Mouse (Mus musculus): ENCODE data around the gene 1110002E22Rik. TPM values are rescaled to one million over a fixed set of nuclear protein-coding genes. Genes with fewer than 3 reads are reported as not detected.

The 1110002E22Rik gene
- polyA plus RNA-seq, 1 experiment from 2014 or later: 2.3 TPM

DNA sequence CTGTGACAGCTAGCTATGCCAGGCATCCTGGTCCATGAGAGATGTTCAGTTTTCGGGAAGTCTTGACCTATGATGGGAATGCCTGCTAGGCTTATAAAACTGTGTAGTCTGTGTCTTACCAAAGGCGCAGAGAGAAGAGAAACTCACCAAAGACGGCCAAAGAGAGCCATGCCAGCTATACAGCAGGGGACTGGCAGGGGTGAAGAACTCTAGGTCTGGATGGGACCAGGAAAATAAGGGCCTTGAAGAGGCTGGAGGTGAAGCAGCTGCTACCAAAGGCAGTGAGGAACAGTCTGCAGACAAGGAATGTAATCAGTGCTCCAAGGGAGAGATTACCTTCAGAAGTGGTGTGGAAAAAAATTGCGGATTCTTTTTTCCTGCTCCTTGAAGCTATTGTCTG, 19.0 kb downstream of the 1110002E22Rik start:
- no peaks in the 10 kb centered on the region for H3K27me3 ChIP-seq
- H3K36me3 ChIP-seq: no peaks in the 10 kb centered on the region
- no peaks in the 10 kb centered on the region for H3K9me3 ChIP-seq
- ATAC-seq (ENCODE audit: low FRiP score, low read depth): no peak
- H3K27ac ChIP-seq: no peak overlapping the region
- no peak overlapping the region for H3K4me3 ChIP-seq
- no peak overlapping the region for H3K9ac ChIP-seq
- 86% methylated on average over 4 of the region's 4 CpGs for WGBS
- H3K4me1 ChIP-seq: no peaks in the 10 kb centered on the region
- H3K4me2 ChIP-seq (replicated peaks): no peak overlapping the region

DNA sequence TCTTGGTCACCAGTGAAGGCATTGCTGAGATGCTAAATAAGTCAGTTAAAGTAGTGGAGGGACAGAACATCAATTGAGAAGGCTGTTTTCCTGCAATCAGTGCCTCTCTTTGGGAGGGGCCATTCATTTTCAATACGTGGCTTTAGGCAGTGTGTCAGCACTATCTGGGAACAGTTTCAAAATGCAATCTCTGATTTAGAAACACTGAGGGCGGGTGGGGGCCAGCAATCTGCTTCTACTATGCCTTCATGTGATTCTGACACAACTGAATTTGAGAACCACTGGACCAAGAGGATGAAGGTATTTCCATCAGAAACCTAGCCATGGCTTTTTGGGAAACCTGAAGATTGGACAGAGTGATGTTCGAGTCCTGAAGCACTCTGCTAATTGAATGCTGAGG, 30.4 kb downstream of the 1110002E22Rik start:
- no peak overlapping the region for H3K27ac ChIP-seq
- H3K27me3 ChIP-seq: no peaks in the 10 kb centered on the region
- no peaks in the 10 kb centered on the region for H3K9me3 ChIP-seq
- H3K4me2 ChIP-seq (replicated peaks): no peak overlapping the region
- H3K36me3 ChIP-seq: no peaks in the 10 kb centered on the region
- no peak for ATAC-seq (ENCODE audit: low FRiP score, low read depth)
- no peak overlapping the region for H3K9ac ChIP-seq
- no peak overlapping the region for H3K4me3 ChIP-seq
- 81% methylated on average over 3 of the region's 3 CpGs for WGBS
- H3K4me1 ChIP-seq: no peaks in the 10 kb centered on the region

DNA sequence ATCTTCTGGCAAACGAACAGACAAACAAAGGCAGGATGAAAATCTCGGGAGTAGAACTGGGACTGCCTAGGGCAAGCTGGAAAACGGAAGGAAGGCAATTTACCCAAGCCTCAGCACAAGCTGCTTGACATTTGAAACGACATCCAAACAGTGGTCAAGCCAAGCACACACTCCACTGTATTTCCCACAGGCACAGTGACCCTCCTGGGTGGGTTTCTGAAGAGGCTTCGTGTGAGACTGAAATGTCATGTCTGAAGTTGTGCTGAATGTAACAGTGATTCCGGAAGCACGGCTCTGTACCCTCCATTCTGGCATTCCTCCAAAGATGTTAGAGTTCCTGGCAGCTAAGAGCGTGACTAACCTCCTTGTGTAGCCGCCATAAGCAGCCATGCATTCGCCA, 30.9 kb downstream of the 1110002E22Rik start:
- Histone ChIP-seq H3K27me3 (no peaks in the 10 kb centered on the region), H3K4me3 (no peak overlapping the region), H3K27ac (no peak overlapping the region), H3K36me3 (no peaks in the 10 kb centered on the region), H3K9ac (no peak overlapping the region), H3K9me3 (no peaks in the 10 kb centered on the region), H3K4me2 (replicated peaks) (no peak overlapping the region), H3K4me1 (no peaks in the 10 kb centered on the region)
- WGBS: 64% methylated on average over 10 of the region's 10 CpGs
- no peak for ATAC-seq (ENCODE audit: low FRiP score, low read depth)

DNA sequence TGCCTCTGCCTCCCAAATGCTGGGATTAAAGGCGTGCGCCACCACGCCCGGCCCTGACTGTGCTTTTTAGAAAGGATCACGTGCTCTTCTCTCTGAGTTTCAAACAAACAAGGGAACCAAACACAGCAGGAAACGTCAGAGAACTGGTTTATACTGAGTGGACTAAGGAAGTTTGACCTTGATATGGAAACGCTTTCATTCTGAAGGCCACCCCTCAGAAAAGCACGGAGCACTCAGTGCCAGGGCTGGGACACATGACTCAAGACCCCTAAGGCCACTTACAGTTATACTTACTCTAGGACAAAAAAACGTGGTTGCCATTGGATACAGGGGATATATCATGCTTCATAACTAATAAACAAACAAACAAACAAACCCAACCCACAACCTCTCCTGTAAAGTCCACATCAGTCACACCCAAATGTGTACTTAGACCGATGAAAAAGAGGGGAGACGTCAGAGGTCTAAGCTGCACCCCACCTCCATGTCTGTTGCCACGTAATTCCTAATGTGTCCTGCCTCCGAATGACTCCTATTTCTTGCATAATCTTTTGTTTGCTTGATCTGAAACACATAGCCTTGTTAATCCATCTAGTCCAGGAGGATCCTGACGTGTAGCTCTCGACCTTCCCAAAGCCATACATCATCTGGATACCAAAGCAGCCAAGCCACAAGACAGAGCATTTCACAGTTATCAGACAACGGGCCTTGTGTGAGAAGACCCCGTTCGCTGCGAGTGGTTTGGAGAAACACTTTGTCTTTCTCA, 31.6 kb downstream of the 1110002E22Rik start:
- H3K27ac ChIP-seq: no peak overlapping the region
- WGBS: 86% methylated on average over 19 of the region's 19 CpGs
- H3K4me2 ChIP-seq (replicated peaks): no peak overlapping the region
- ATAC-seq (ENCODE audit: low FRiP score, low read depth): no peak
- H3K4me1 ChIP-seq: no peaks in the 10 kb centered on the region
- H3K27me3 ChIP-seq: no peaks in the 10 kb centered on the region
- H3K4me3 ChIP-seq: no peak overlapping the region
- H3K36me3 ChIP-seq: no peaks in the 10 kb centered on the region
- H3K9ac ChIP-seq: no peak overlapping the region
- no peaks in the 10 kb centered on the region for H3K9me3 ChIP-seq

DNA sequence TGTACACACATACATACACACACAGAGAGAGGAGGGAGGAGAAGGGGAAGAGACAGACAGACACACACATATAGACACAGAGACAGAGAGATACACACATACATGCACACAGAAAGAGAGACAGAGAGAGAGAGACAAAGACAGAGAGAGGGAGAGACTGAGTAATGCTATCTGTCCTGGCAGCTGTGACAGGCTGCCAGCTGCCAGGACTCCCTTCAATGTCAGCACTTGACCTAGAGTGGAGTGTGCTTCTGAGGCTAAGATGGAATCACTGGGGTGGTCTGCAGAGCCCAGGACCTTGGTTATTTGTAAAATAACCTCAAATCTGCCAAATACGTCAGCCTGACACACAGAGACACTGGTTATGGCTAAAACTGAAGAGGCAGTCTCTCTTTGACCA, 32.9 kb downstream of the 1110002E22Rik start:
- ATAC-seq (ENCODE audit: low FRiP score, low read depth): peak; percentile 48
- no peaks in the 10 kb centered on the region for H3K36me3 ChIP-seq
- no peaks in the 10 kb centered on the region for H3K9me3 ChIP-seq
- H3K9ac ChIP-seq: no peak overlapping the region
- 0 out of 2 replicates have a peak overlapping the region, but pooled peaks have one; percentile 4 for H3K27ac ChIP-seq
- 86% methylated on average over 1 of the region's 1 CpGs for WGBS
- H3K27me3 ChIP-seq: no peaks in the 10 kb centered on the region
- H3K4me2 ChIP-seq (replicated peaks): no peak overlapping the region
- H3K4me1 ChIP-seq: no peaks in the 10 kb centered on the region
- no peak overlapping the region for H3K4me3 ChIP-seq

DNA sequence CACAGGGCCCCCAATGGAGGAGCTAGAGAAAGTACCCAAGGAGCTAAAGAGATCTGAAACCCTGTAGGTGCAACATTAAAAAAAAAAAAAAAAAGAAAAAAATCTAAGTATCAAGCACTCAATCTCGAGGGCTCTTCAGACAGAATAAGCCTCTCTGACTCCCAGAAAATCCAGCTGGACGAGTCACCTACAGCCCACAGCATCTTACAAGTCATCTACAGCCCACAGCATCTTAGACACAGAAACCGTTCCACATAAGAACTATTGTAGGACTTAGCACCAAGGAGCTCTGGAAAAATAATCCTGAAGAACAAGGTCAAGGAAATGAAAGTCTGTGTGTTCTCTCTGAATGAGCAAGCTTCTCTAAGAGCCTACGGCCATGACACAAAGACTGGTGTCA, 37.1 kb downstream of the 1110002E22Rik start:
- no peak for ATAC-seq (ENCODE audit: low FRiP score, low read depth)
- H3K9ac ChIP-seq: no peak overlapping the region
- no peak overlapping the region for H3K4me2 ChIP-seq (replicated peaks)
- 85% methylated on average over 4 of the region's 4 CpGs for WGBS
- no peaks in the 10 kb centered on the region for H3K4me1 ChIP-seq
- H3K4me3 ChIP-seq: no peak overlapping the region
- no peaks in the 10 kb centered on the region for H3K27me3 ChIP-seq
- H3K9me3 ChIP-seq: no peaks in the 10 kb centered on the region
- H3K27ac ChIP-seq: no peak overlapping the region
- H3K36me3 ChIP-seq: no peaks in the 10 kb centered on the region

DNA sequence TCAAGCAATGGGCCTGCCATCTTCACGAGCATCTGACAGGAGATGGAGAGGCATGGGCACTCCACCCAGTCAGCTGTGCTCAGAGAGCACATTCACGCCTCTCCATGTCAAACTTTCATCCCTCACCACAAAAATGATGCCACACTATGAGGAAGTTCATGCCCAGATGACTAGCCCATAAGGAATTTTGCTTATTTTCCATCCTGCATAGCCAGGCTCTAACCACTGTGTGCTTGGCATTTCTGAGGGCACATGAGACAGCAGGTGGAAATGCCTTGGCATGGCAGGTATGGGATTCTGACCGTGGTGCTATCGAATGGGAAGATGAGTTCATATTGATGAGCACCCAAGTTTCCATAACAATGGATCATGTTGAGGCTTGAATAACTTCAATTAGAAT, 38.8 kb downstream of the 1110002E22Rik start:
- H3K27ac ChIP-seq: no peak overlapping the region
- no peaks in the 10 kb centered on the region for H3K9me3 ChIP-seq
- no peaks in the 10 kb centered on the region for H3K36me3 ChIP-seq
- H3K9ac ChIP-seq: no peak overlapping the region
- no peak overlapping the region for H3K4me2 ChIP-seq (replicated peaks)
- WGBS: 92% methylated on average over 4 of the region's 4 CpGs
- no peaks in the 10 kb centered on the region for H3K27me3 ChIP-seq
- no peak for ATAC-seq (ENCODE audit: low FRiP score, low read depth)
- no peak overlapping the region for H3K4me3 ChIP-seq
- no peaks in the 10 kb centered on the region for H3K4me1 ChIP-seq

DNA sequence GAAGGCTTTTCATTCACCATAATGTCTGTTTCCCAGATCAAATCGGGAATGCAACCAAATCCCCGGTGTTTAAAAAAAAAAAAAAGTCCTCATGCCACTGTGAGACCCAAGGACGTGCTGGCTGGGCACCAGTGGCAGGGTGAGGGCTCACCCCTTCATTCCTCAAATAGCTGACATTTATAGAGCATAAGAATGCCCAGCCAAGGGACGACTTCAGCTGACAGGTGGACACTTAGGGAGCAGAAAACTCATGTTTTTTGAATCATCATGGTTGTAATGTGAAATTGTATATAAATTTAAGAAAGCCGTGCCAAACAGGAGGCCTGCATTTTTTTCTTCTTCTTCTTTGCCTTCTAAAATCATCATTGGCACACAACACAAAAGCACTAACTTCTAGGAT, 40.2 kb downstream of the 1110002E22Rik start:
- Histone ChIP-seq H3K36me3 (no peaks in the 10 kb centered on the region), H3K27me3 (no peaks in the 10 kb centered on the region), H3K9ac (no peak overlapping the region), H3K4me1 (no peaks in the 10 kb centered on the region), H3K9me3 (no peaks in the 10 kb centered on the region), H3K27ac (no peak overlapping the region), H3K4me3 (no peak overlapping the region), H3K4me2 (replicated peaks) (no peak overlapping the region)
- WGBS: 68% methylated on average over 5 of the region's 5 CpGs
- ATAC-seq (ENCODE audit: low FRiP score, low read depth): no peak

DNA sequence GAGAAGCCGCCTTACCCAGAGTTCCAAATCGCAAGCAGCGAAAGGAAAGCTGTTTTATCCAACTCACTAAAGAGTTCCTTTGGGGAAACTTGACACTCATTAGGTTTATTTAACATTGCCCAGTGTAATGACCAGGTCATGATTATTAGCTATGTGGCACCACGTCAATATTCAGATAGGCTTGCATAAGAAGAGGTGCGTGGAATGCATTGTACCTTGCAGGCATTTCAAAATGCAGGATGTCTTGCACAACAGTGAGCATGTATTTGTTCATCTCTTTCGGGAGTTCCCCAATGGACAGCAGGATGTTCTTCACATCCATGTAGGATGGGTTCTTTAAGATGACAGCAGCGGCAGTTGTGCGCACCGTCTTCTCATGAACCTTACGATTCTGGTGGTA, 42.0 kb downstream of the 1110002E22Rik start:
- Histone ChIP-seq H3K4me2 (replicated peaks) (no peak overlapping the region), H3K27ac (no peak overlapping the region), H3K9me3 (no peaks in the 10 kb centered on the region), H3K9ac (no peak overlapping the region), H3K4me1 (no peaks in the 10 kb centered on the region), H3K27me3 (no peaks in the 10 kb centered on the region), H3K4me3 (no peak overlapping the region), H3K36me3 (no peaks in the 10 kb centered on the region)
- ATAC-seq (ENCODE audit: low FRiP score, low read depth): no peak
- 91% methylated on average over 10 of the region's 10 CpGs for WGBS

DNA sequence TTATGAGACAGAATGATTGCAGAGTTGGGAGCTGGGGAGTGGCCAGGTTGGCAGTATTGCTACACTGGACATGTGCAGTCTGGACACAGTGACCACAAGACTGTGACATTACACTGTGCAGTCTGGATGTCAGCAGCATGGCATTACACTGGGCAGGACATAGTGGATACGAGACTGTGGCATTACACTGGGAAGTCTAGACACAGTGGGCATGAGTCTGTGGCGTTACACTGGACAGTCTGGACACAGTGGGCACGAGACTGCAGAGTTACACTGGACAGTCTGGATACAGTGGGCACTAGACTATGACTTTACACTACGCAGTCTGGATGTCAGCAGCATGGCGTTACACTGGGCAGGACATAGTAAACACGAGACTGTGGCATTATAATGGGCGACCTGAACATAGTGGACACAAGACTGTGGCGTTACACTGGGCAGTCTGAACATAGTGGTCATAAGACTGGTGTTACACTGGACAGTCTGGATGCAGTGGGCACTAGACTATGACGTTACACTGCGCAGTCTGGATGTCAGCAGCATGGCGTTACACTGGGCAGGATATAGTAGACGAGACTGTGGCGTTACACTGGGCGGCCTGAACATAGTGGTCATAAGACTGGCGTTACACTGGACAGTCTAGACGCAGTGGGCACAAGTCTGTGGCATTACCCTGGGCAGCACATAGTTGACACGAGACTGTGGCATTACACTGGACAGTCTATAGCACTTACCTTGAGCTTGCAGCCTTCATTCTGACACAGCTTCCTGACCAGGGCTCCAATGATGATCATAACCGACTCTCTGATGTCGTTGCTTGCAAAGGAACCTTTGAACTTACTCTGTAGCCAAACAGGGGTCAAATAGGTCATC, 46.3 kb downstream of the 1110002E22Rik start:
- WGBS: 89% methylated on average over 19 of the region's 19 CpGs

DNA sequence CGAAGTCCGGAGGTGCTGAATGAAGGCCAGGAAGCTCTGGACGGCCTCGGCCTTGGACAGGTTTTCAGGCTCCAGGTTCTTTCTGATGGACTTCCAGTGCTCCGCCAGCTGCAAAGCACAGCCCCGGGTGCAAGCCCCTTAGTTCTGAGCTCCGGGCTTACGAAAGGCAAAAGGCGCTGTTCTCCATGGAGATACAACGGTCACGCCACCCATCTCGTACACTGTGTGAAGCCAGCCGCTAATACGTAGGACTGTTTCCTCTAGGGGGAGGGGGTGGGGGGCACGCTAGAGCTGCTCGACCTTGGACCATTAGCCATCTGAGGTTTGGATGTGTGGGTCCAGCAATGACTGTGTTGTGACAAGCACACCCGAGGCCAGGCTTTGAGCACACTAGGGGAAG, 49.3 kb downstream of the 1110002E22Rik start:
- Histone ChIP-seq H3K4me1 (peaks cover 4% of the 10 kb centered on the region; the same call in 1 of the 2 replicates), H3K9ac (no peak overlapping the region), H3K27ac (no peak overlapping the region), H3K27me3 (no peaks in the 10 kb centered on the region), H3K36me3 (no peaks in the 10 kb centered on the region), H3K4me2 (replicated peaks) (no peak overlapping the region), H3K4me3 (no peak overlapping the region), H3K9me3 (no peaks in the 10 kb centered on the region)
- ATAC-seq (ENCODE audit: low FRiP score, low read depth): no peak; the same call in 1 of the 2 replicates
- WGBS: 83% methylated on average over 17 of the region's 17 CpGs

More for the DNA sequence above, 46.3 kb downstream of the 1110002E22Rik start:
- Histone ChIP-seq H3K27ac (no peak overlapping the region), H3K4me2 (replicated peaks) (no peak overlapping the region), H3K27me3 (no peaks in the 10 kb centered on the region), H3K4me3 (no peak overlapping the region), H3K36me3 (no peaks in the 10 kb centered on the region), H3K9me3 (no peaks in the 10 kb centered on the region), H3K9ac (no peak overlapping the region), H3K4me1 (peaks cover 4% of the 10 kb centered on the region; the same call in 1 of the 2 replicates)
- 0 out of 2 replicates have a peak, but pooled peaks have one; percentile 40 for ATAC-seq (ENCODE audit: low FRiP score, low read depth)

DNA sequence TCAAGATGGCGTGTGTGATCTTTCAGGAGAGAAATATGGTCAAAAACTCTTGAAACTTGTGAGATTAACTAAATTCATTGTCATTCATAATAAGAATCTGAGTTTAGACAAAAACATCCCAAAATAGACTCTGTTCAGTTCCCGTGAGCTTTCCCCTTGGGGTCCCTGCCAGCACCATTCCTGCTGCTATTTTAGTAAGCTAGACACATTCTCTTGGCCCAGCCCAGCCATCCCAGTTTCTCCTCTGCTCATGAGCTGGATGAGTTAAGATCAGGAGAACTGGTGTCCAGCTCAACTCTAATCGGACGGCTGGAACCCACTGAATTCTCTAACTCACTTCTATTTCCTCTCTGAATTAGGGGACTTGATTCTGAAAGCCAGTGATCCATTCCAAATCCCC, 52.0 kb downstream of the 1110002E22Rik start:
- H3K4me2 ChIP-seq (replicated peaks): no peak overlapping the region
- H3K27me3 ChIP-seq: no peaks in the 10 kb centered on the region
- WGBS: 86% methylated on average over 4 of the region's 4 CpGs
- no peak for ATAC-seq (ENCODE audit: low FRiP score, low read depth)
- no peaks in the 10 kb centered on the region for H3K36me3 ChIP-seq
- no peak overlapping the region for H3K4me3 ChIP-seq
- no peaks in the 10 kb centered on the region for H3K9me3 ChIP-seq
- H3K27ac ChIP-seq: no peak overlapping the region
- no peak overlapping the region for H3K9ac ChIP-seq
- peaks cover 4% of the 10 kb centered on the region; the same call in 1 of the 2 replicates for H3K4me1 ChIP-seq
